Mouse (Mus musculus) splenic B cell, adult 2 months (primary cell): Measurements from ENCODE around the gene Kmt2c.
"Not testable (repeated sequence)": the region's sequence is repeated elsewhere in the genome, so short reads cannot be mapped to it uniquely, and the experiment has no call there.

Source experiments
- DNase-seq: peaks from one replicate; pipeline ENCODE4 v3.0.0-alpha.2; 2011; ENCODE audit warnings: low read depth, low spot score
- H3K27me3 ChIP-seq: 2 replicates; pipeline ENCODE4 v1.6.1; 2012; ENCODE audit warnings: mild to moderate bottlenecking, low read length, moderate library complexity, mixed read lengths; ENCODE audit not compliant: control insufficient read depth, poor library complexity, insufficient read depth, severe bottlenecking
- H3K36me3 ChIP-seq: 2 replicates; pipeline ENCODE4 v1.6.1; 2012; ENCODE audit warnings: mild to moderate bottlenecking, low read length, moderate library complexity, mixed read lengths; ENCODE audit not compliant: control insufficient read depth, poor library complexity, insufficient read depth, severe bottlenecking

Gene Kmt2c

DNA sequence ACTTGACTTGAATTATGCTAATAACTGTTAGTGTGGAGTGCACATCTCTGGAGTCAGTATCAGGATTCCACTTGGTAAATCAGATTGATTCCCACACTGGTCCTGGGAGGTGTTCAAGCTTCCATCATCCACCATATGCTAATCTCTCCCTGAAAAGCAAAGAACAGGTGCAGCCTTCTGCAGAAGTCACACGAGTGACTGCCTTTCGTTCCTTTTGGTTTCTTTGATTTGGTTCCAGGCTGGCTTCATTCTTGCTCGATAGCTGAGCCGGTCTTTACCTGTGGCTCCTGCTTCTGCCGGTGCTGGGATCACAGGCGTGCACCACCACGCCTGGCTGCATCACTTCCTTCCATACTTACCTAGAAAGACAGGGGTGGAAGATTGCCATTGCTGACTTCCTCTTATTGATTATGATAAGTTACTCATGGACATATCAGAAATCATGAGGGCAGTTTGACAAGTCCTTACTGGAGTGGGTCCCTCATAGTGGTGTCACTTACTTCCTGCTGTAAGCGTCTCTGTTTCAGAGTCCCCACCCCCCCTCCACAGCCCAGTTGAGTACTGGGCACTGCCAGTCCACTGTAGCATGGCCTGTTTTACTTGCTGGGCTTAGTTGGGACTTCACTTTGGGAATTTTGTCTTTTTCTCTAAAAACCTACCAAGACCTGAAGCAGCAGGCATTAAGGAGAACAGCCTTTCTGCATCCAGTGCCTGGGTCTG lies 245.6 kb downstream of the Kmt2c start:
- peaks cover 21% of the 10 kb centered on the region for H3K36me3 ChIP-seq

DNA sequence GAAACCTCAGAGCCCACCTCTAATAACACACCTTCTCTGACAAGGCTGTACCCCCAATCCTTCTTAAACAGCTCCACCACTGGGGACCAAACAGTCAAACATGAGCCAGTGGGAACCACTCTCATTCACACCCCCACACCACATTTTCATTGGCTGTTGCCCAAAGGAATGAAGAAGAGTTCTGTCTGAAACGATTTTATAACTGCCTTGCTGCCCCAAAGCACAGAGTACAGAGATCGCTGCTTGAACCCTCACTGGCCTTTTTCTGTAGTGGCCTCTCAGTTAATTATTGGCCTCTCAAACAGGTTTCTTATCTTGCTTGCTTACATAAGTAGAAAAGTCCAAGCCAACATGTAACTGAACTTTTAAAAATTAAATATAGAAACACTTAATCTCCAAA lies 246.2 kb downstream of the Kmt2c start:
- DNase-seq = no peak
- H3K27me3 ChIP-seq = no peaks in the 10 kb centered on the region
- peaks cover 21% of the 10 kb centered on the region for H3K36me3 ChIP-seq

More for the DNA sequence above, 245.6 kb downstream of the Kmt2c start:
- H3K27me3 ChIP-seq = no peaks in the 10 kb centered on the region
- no peak for DNase-seq

DNA sequence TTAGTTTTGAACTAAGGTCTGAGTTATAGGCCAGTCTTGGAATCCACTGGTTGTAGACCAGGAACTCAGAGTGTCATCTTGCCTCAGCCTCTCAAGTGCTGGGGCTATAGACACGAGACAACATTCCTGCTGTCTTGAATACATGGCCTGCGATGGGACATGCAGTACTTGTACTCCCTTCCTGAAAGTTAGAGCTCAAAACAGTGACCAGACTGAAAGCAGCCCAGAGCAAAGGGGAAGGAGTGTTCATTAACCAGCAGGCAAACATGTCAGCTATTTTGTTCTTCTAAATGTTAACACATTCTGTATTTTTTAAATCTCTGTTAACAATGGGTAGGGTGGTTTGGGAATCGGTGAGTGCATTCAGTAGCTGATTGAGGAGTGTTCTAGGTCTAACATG lies 251.5 kb downstream of the Kmt2c start:
- H3K36me3 ChIP-seq = peaks cover 8% of the 10 kb centered on the region
- H3K27me3 ChIP-seq = no peaks in the 10 kb centered on the region
- DNase-seq = no peak

DNA sequence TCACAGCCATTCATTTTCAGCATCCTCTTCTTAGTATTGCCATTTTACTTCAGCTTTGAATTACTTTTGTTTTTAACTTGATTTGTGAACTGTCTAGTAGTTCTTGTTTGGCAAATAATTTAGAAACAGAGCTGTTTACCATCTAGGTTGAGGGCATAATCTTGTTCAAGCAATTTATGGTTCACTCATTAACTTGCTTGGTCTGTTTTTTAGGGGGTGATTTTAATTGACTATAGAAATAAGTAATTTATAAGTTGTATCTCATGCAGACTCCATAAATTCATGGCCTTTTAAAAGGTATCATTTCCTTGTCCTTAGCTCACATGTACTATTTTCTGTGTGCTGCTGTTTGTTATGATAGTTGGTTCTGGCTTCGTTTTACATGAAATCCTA lies 252.1 kb downstream of the Kmt2c start:
- DNase-seq = no peak
- peaks cover 8% of the 10 kb centered on the region for H3K36me3 ChIP-seq
- no peaks in the 10 kb centered on the region for H3K27me3 ChIP-seq

DNA sequence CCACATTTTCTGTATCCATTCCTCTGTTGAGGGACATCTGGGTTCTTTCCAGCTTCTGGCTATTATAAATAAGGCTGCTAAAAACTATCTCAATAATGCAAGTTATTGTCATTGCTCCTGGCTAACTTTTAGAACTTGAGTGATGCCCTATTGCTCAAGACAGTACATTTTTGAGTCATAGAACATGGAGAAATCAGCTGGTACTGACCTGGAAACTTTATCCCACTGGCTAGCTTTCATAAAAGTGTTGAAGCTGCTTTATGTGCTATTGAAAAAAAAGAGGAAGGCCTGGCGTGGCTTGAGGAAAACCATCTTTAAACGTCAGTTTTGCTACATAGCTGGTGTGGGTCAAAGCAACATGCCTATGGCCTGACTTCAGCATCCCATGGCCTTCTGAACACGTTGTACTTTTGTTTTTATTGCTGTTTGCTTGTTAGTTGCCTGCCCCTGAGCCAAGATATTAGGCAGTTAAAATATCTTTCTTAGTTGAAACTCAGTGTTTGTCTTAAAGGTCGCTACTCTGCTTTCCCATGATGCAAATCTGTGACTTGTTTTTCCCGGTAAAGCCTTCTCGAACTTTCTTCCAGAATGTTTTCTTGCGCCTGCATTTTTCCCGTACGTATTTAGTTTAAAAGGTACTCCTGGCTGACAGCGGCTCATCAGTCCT lies 252.6 kb downstream of the Kmt2c start:
- Histone ChIP-seq H3K36me3 (peaks cover 8% of the 10 kb centered on the region), H3K27me3 (no peaks in the 10 kb centered on the region)
- DNase-seq = no peak

DNA sequence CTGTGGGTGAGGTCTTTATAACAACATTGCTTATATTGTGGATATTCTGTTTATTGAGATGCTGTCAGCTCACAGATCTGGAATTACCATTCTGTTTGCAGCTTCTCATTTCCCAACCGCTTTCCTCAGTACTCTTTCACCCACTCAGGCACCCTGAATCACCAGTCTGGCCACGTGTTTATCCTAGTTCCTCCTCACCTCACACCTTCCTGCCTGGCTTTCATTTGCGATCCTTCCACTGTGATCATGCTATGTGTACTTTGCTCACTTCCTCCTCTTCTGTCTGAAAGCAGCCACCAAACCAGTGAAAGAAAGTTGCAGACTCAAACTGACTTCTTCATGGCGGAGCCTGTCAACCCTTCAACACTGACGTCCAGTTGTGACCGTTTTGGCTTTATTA lies 255.5 kb downstream of the Kmt2c start:
- H3K36me3 ChIP-seq = no peaks in the 10 kb centered on the region
- DNase-seq = no peak
- no peaks in the 10 kb centered on the region for H3K27me3 ChIP-seq

DNA sequence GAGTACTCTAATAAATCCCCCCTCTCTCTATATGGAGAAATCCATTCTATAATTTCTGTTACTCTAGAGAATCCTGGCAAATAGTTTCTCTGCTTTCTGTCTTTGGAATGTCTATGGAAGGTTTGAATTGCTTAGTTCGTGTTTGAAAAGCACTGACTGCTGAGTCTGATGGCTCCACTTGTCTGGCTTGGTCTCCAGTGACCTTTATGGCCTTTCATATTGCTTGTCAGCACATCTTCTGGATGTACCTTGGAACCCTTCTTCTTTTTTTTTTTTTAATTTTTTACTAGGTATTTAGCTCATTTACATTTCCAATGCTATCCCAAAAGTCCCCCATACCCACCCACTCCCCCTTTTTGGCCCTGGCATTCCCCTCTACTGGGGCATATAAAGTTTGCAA lies 274.2 kb downstream of the Kmt2c start:
- H3K36me3 ChIP-seq, H3K27me3 ChIP-seq, DNase-seq: not testable (repeated sequence)

DNA sequence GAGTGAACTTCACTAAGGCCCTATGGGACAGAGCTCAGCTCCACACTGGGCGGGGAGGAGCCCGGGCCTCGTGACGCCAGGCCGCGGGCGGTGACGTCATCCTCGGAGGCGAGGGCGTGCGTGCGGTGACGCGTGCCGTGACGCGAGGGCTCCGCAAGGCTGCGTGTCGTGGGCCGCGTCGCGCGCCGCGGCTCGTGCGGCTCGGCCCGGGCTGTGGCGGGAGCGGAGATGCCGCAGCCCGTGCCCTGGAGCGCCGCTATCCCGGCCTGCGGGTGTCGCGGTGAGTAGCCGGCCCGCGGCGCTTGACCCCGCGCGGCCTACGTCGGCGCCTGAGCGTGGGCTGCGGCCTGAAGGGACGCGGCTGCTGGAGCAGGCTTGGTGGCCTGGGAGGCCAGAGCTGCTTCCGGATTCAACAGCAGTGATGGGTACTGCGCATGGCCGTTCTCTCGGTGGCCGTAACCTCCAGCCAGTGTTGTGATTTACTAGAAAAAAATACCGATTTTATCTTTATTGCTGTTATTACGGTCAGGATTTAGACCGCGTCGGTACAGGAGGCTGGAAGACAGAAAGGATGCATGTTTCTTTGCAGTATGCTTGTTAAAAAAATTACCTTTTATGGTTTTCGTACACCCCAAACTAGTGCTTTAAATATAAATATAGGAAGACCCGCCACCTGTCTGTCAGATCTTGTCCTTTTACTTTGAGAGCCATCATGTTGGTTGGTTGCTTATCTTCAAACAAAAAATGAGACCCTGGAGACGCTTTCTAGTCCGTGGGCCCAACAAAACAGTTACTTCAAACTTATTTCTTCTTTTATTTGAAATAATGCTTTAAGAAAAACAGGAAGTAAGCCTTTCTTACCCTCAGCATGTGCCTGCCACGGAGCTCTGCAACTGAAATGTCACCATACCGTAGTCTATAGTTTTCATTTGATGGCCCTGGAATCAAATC lies 275.6 kb downstream of the Kmt2c start, which contains the start of gene E130116L18Rik:
TSS of gene E130116L18Rik (minus strand) at position 402 of the 951 bp plus-strand sequence.
- Histone ChIP-seq H3K36me3 (no peaks in the 10 kb centered on the region), H3K27me3 (no peaks in the 10 kb centered on the region)
- DNase-seq = peak; percentile 96
